Mouse (Mus musculus) lung, embryonic 16.5 days (tissue): Measurements from ENCODE around the gene Mmp23. TPM values are rescaled to one million over a fixed set of nuclear protein-coding genes. Genes with fewer than 3 reads are reported as not detected.
"Not testable (repeated sequence)": the region's sequence is repeated elsewhere in the genome, so short reads cannot be mapped to it uniquely, and the experiment has no call there.

Experiments used
- ATAC-seq: fragments of 200-750 bp; cut with Nextera tagmentation; 2 replicates; pipeline ENCODE4 v1.8.0; 2017; ENCODE audit warnings: low read depth, mild to moderate bottlenecking, moderate library complexity
- H3K27ac ChIP-seq: fragments of 300-500 bp; sonication (generic); 2 replicates; pipeline ENCODE4 v1.5.1; 2014; ENCODE audit warnings: mild to moderate bottlenecking, control low read depth, low read length
- H3K27me3 ChIP-seq: fragments of 300-500 bp; sonication (generic); 2 replicates; pipeline ENCODE4 v1.6.1; 2014; ENCODE audit warnings: low read depth, low read length, mixed read lengths; ENCODE audit not compliant: control insufficient read depth, insufficient read depth
- H3K36me3 ChIP-seq: fragments of 300-500 bp; sonication (generic); 2 replicates; pipeline ENCODE4 v1.6.1; 2014; ENCODE audit warnings: low read length; ENCODE audit not compliant: control insufficient read depth, insufficient read depth
- H3K4me1 ChIP-seq: fragments of 300-500 bp; sonication (generic); replicated peaks from 2 replicates; pipeline ENCODE4 v1.6.1; 2014; ENCODE audit warnings: low read length, mixed read lengths; ENCODE audit not compliant: control insufficient read depth, insufficient read depth
- H3K4me2 ChIP-seq: fragments of 300-500 bp; sonication (generic); 2 replicates; pipeline ENCODE4 v1.6.1; 2014; ENCODE audit warnings: low read depth, low read length, control low read depth
- H3K4me3 ChIP-seq: fragments of 300-500 bp; sonication (generic); 2 replicates; pipeline ENCODE4 v1.5.1; 2014; ENCODE audit warnings: mild to moderate bottlenecking, low read length, control low read depth
- H3K9ac ChIP-seq: fragments of 300-500 bp; sonication (generic); 2 replicates; pipeline ENCODE4 v1.6.1; 2014; ENCODE audit warnings: low read length, control low read depth
- H3K9me3 ChIP-seq: fragments of 300-500 bp; sonication (generic); 2 replicates; pipeline ENCODE4 v1.6.1; 2016; ENCODE audit warnings: low read length; ENCODE audit not compliant: control insufficient read depth
- WGBS: fragments of 180-500 bp; shearing (Covaris S2); extraction: QIAGEN DNeasy Blood & Tissue Kit; methylation state at CpG from one replicate; pipeline ENCODE4 v1.1.7; 2014; 5-methylcytosine and 5-hydroxymethylcytosine counted together
- polyA plus RNA-seq: library from polyadenylated mRNA; unstranded; fragments of >200 nt; fragmentation: Nextera tagmentation; extraction: Ambion mirVana; gene quantifications from 2 replicates; pipeline ENCODE4 v1.2.1, GENCODE M21; 2015

The Mmp23 gene
- polyA plus RNA-seq, 1 experiment from 2014 or later, result 43.3 TPM

- H3K27me3 ChIP-seq, result no peaks in the 10 kb centered on the region
- no peaks in the 10 kb centered on the region for H3K9me3 ChIP-seq
- H3K4me1 ChIP-seq, result no peaks in the 10 kb centered on the region; the same call in 1 of the 2 replicates
- H3K4me3 ChIP-seq, result no peak overlapping the region
- no peak for ATAC-seq
- 93% methylated on average over 5 of the region's 5 CpGs for WGBS
- H3K27ac ChIP-seq, result no peak overlapping the region
- no peak overlapping the region for H3K4me2 ChIP-seq
- H3K36me3 ChIP-seq, result peaks cover 61% of the 10 kb centered on the region
- no peak overlapping the region for H3K9ac ChIP-seq
These were observed 7.5 kb downstream of the Mmp23 start for GRCm38 (mm10) chr4:155645721-155646120.

- H3K27me3 ChIP-seq, H3K9me3 ChIP-seq, H3K27ac ChIP-seq, H3K4me1 ChIP-seq, ATAC-seq, H3K4me3 ChIP-seq, H3K9ac ChIP-seq, H3K4me2 ChIP-seq: not testable (repeated sequence)
- WGBS, result 95% methylated on average over 2 of the region's 2 CpGs
- peaks cover 59% of the 10 kb centered on the region for H3K36me3 ChIP-seq
These were observed 7.9 kb downstream of the Mmp23 start, which contains the start of gene Gm10563 for GRCm38 (mm10) chr4:155645308-155645707. Gene Gm10563, minus strand, starts transcription at chr4:155645408.

GRCm38 (mm10) chr4:155643531-155643930, 9.7 kb downstream of the Mmp23 start:
- Histone ChIP-seq H3K36me3 (peaks cover 53% of the 10 kb centered on the region), H3K9ac (no peak overlapping the region), H3K9me3 (no peaks in the 10 kb centered on the region), H3K4me2 (no peak overlapping the region), H3K27ac (no peak overlapping the region), H3K4me1 (no peaks in the 10 kb centered on the region), H3K4me3 (no peak overlapping the region), H3K27me3 (no peaks in the 10 kb centered on the region)
- WGBS, result 92% methylated on average over 1 of the region's 1 CpGs
- ATAC-seq, result no peak

- H3K27me3 ChIP-seq, result no peaks in the 10 kb centered on the region
- no peak overlapping the region for H3K27ac ChIP-seq
- H3K9ac ChIP-seq, result no peak overlapping the region
- no peak overlapping the region for H3K4me3 ChIP-seq
- no peak overlapping the region for H3K4me2 ChIP-seq
- H3K4me1 ChIP-seq, result no peaks in the 10 kb centered on the region
- ATAC-seq, result no peak
- no peaks in the 10 kb centered on the region for H3K9me3 ChIP-seq
- peaks cover 65% of the 10 kb centered on the region for H3K36me3 ChIP-seq
These were observed 17.3 kb downstream of the Mmp23 start for GRCm38 (mm10) chr4:155635766-155636499.

- Histone ChIP-seq H3K27me3 (no peaks in the 10 kb centered on the region), H3K9me3 (no peaks in the 10 kb centered on the region), H3K9ac (no peak overlapping the region), H3K36me3 (peaks cover 45% of the 10 kb centered on the region), H3K4me1 (peaks cover 2% of the 10 kb centered on the region), H3K27ac (no peak overlapping the region), H3K4me3 (no peak overlapping the region), H3K4me2 (no peak overlapping the region)
- no peak for ATAC-seq
- 74% methylated on average over 6 of the region's 6 CpGs for WGBS
These were observed 22.9 kb downstream of the Mmp23 start for GRCm38 (mm10) chr4:155630267-155630666.

GRCm38 (mm10) chr4:155624338-155625291, 28.6 kb downstream of the Mmp23 start, which contains the start of gene Cdk11b:
Gene Cdk11b, plus strand, starts transcription at chr4:155624854.
- Histone ChIP-seq H3K4me1 (peaks cover 6% of the 10 kb centered on the region), H3K9ac (peak within 1 kb of the TSS; percentile 92), H3K9me3 (no peaks in the 10 kb centered on the region), H3K27ac (peak within 1 kb of the TSS; percentile 92), H3K4me3 (peak within 1 kb of the TSS; percentile 99), H3K4me2 (peak within 1 kb of the TSS; percentile 87), H3K36me3 (peaks cover 11% of the 10 kb centered on the region), H3K27me3 (no peaks in the 10 kb centered on the region)
- peak; percentile 100 for ATAC-seq
- under 1% methylated on average over 80 of the region's 84 CpGs for WGBS

- peaks cover 32% of the 10 kb centered on the region for H3K36me3 ChIP-seq
- no peak for ATAC-seq
- WGBS, result 90% methylated on average over 5 of the region's 5 CpGs
- no peaks in the 10 kb centered on the region for H3K9me3 ChIP-seq
- no peak overlapping the region for H3K9ac ChIP-seq
- no peak overlapping the region for H3K4me3 ChIP-seq
- H3K27ac ChIP-seq, result no peak overlapping the region
- H3K27me3 ChIP-seq, result no peaks in the 10 kb centered on the region
- H3K4me2 ChIP-seq, result no peak overlapping the region
- H3K4me1 ChIP-seq, result no peaks in the 10 kb centered on the region
These were observed 34.9 kb downstream of the Mmp23 start for GRCm38 (mm10) chr4:155618321-155618720.

- no peak for ATAC-seq
- Histone ChIP-seq H3K9ac (no peak overlapping the region), H3K36me3 (peaks cover 41% of the 10 kb centered on the region), H3K27ac (no peak overlapping the region), H3K27me3 (no peaks in the 10 kb centered on the region), H3K4me1 (no peaks in the 10 kb centered on the region), H3K4me2 (no peak overlapping the region), H3K9me3 (no peaks in the 10 kb centered on the region), H3K4me3 (no peak overlapping the region)
- WGBS, result 96% methylated on average over 3 of the region's 3 CpGs
These were observed 39.9 kb downstream of the Mmp23 start for GRCm38 (mm10) chr4:155613264-155613663.

GRCm38 (mm10) chr4:155611860-155612259, 41.3 kb downstream of the Mmp23 start:
- H3K9ac ChIP-seq, result no peak overlapping the region
- no peak overlapping the region for H3K4me3 ChIP-seq
- H3K4me2 ChIP-seq, result no peak overlapping the region
- no peaks in the 10 kb centered on the region for H3K27me3 ChIP-seq
- H3K9me3 ChIP-seq, result no peaks in the 10 kb centered on the region
- no peak for ATAC-seq
- WGBS, result 95% methylated on average over 3 of the region's 3 CpGs
- no peak overlapping the region for H3K27ac ChIP-seq
- peaks cover 36% of the 10 kb centered on the region for H3K36me3 ChIP-seq
- H3K4me1 ChIP-seq, result no peaks in the 10 kb centered on the region
